Mouse (Mus musculus) liver, embryonic 14.5 days (tissue): Measurements from ENCODE around the gene Agap1. TPM values are rescaled to one million over a fixed set of nuclear protein-coding genes. Genes with fewer than 3 reads are reported as not detected.
A peak's percentile ranks its signal among the peaks of the same experiment; 100 is the strongest.

ENCODE experiments used
- ATAC-seq: fragments of 200-750 bp; cut with Nextera tagmentation; 2 replicates; pipeline ENCODE4 v1.8.0; 2017; ENCODE audit warnings: moderate number of reproducible peaks, mild to moderate bottlenecking, moderate library complexity; ENCODE audit not compliant: insufficient read depth
- DNase-seq, 3 experiments: peaks; one replicate each; pipeline ENCODE4 v3.0.0-alpha.2; 2012 to 2013; ENCODE audit warnings: low read depth in 3 of 3, low spot score in 3 of 3
- H3K27ac ChIP-seq: fragments of 300-500 bp; sonication (generic); 2 replicates; pipeline ENCODE4 v1.5.1; 2014; ENCODE audit warnings: moderate library complexity, mild to moderate bottlenecking, control low read depth, inconsistent platforms
- H3K27me3 ChIP-seq: fragments of 300-500 bp; sonication (generic); 2 replicates; pipeline ENCODE4 v1.6.1; 2014; ENCODE audit warnings: mild to moderate bottlenecking, low read length, moderate library complexity; ENCODE audit not compliant: control insufficient read depth, insufficient read depth
- H3K36me3 ChIP-seq: fragments of 300-500 bp; sonication (generic); replicated peaks from 2 replicates; pipeline ENCODE4 v1.6.1; 2014; ENCODE audit warnings: low read depth; ENCODE audit not compliant: control insufficient read depth, insufficient read depth
- H3K4me1 ChIP-seq, 2 experiments: fragments of 200-500 bp in 1 of 2; fragments of 300-500 bp in 1 of 2; sonication (generic) in 1 of 2; replicated peaks; 2 replicates each; pipeline ENCODE4 v1.6.1; 2012 to 2014; ENCODE audit warnings: antibody characterized with exemption in 1 of 2, inconsistent platforms in 1 of 2, low read length in 1 of 2; ENCODE audit not compliant: control insufficient read depth in 2 of 2, insufficient read depth in 2 of 2
- H3K4me2 ChIP-seq: fragments of 300-500 bp; sonication (generic); 2 replicates; pipeline ENCODE4 v1.6.1; 2014; ENCODE audit warnings: low read depth, mild to moderate bottlenecking, control low read depth, moderate library complexity
- H3K4me3 ChIP-seq, 2 experiments: fragments of 200-500 bp in 1 of 2; fragments of 300-500 bp in 1 of 2; sonication (generic) in 1 of 2; 2 replicates each; pipeline ENCODE4 v1.5.1; 2012 to 2014; ENCODE audit warnings: low read depth in 2 of 2, low read length in 2 of 2, mild to moderate bottlenecking in 2 of 2, control low read depth in 1 of 2, inconsistent platforms in 1 of 2, moderate library complexity in 1 of 2; ENCODE audit not compliant: insufficient read depth in 1 of 2
- H3K9ac ChIP-seq: fragments of 300-500 bp; sonication (generic); replicated peaks from 2 replicates; pipeline ENCODE4 v1.6.1; 2014; ENCODE audit warnings: mild to moderate bottlenecking, control low read depth, moderate library complexity
- H3K9me3 ChIP-seq: fragments of 300-500 bp; sonication (generic); 2 replicates; pipeline ENCODE4 v1.6.1; 2016; ENCODE audit warnings: low read length, mixed read lengths; ENCODE audit not compliant: control insufficient read depth
- CTCF ChIP-seq: IDR thresholded peaks from 2 replicates; pipeline ENCODE4 v1.5.1; 2016; ENCODE audit warnings: antibody characterized with exemption, low read depth, control low read depth
- EP300 ChIP-seq: IDR thresholded peaks from 2 replicates; pipeline ENCODE4 v1.6.1; 2016; ENCODE audit warnings: antibody characterized with exemption, low read depth
- WGBS: fragments of 180-500 bp; shearing (Covaris S2); extraction: QIAGEN DNeasy Blood & Tissue Kit; methylation state at CpG from one replicate; pipeline ENCODE4 v1.1.7; 2014; ENCODE audit not compliant: insufficient replicate concordance; 5-methylcytosine and 5-hydroxymethylcytosine counted together
- polyA plus RNA-seq, 2 experiments: library from polyadenylated mRNA; depleted of rRNA in 1 of 2; stranded (reverse) in 1 of 2; unstranded in 1 of 2; fragments of >200 nt; fragmentation: Nextera tagmentation in 1 of 2; extraction: Ambion mirVana in 1 of 2; gene quantifications; 2 replicates each; pipeline versions ENCODE4 v1.2.1 to v1.2.3; 2012 to 2014

The Agap1 gene
- polyA plus RNA-seq, 2 experiments = 1.1 TPM

GRCm38 (mm10) chr1:89580999-89581765 is 126.6 kb downstream of the Agap1 start:
- WGBS = under 1% methylated on average over 93 of the region's 95 CpGs
- Histone ChIP-seq H3K4me3 (peak overlapping the region; percentile 3 to 25; a peak in 2 of 4 replicates), H3K27ac (no peak overlapping the region), H3K9ac (no peak overlapping the region), H3K4me2 (peak overlapping the region; percentile 39), H3K4me1 (peaks cover 0 to 5% of the 10 kb centered on the region in 2 experiments; a peak in 2 of 4 replicates), H3K27me3 (peaks cover 36% of the 10 kb centered on the region), H3K36me3 (no peaks in the 10 kb centered on the region), H3K9me3 (no peaks in the 10 kb centered on the region)
- DNase-seq (no peak), ATAC-seq (no peak)
- no peak for TF ChIP-seq EP300
- peak; percentile 31 for TF ChIP-seq CTCF

- TF ChIP-seq EP300 (no peak), CTCF (no peak)
- 25% methylated on average over 6 of the region's 6 CpGs for WGBS
Observed at GRCm38 (mm10) chr1:89581766-89582125, 127.1 kb downstream of the Agap1 start.

GRCm38 (mm10) chr1:89583369-89583768 is 128.8 kb downstream of the Agap1 start:
- TF ChIP-seq EP300 (no peak), CTCF (no peak)
- no peak overlapping the region for H3K27ac ChIP-seq
- H3K9ac ChIP-seq = no peak overlapping the region
- no peak for DNase-seq
- H3K4me3 ChIP-seq = no peak overlapping the region
- H3K36me3 ChIP-seq = no peaks in the 10 kb centered on the region
- no peaks in the 10 kb centered on the region for H3K4me1 ChIP-seq
- no peaks in the 10 kb centered on the region for H3K9me3 ChIP-seq
- H3K4me2 ChIP-seq = no peak overlapping the region
- 50% methylated on average over 5 of the region's 5 CpGs for WGBS
- H3K27me3 ChIP-seq = peaks cover 36% of the 10 kb centered on the region
- ATAC-seq = no peak

More at GRCm38 (mm10) chr1:89581766-89582125, 127.1 kb downstream of the Agap1 start:
- peaks cover 0 to 3% of the 10 kb centered on the region in 2 experiments; a peak in 2 of 4 replicates for H3K4me1 ChIP-seq
- H3K36me3 ChIP-seq = no peaks in the 10 kb centered on the region
- no peak overlapping the region for H3K27ac ChIP-seq
- H3K27me3 ChIP-seq = peaks cover 36% of the 10 kb centered on the region
- no peak overlapping the region for H3K4me3 ChIP-seq
- ATAC-seq (no peak), DNase-seq (no peak)
- H3K4me2 ChIP-seq = peak overlapping the region; percentile 39; the same call in 1 of the 2 replicates
- no peak overlapping the region for H3K9ac ChIP-seq
- H3K9me3 ChIP-seq = no peaks in the 10 kb centered on the region

GRCm38 (mm10) chr1:89586991-89587683 is 132.5 kb downstream of the Agap1 start:
- ATAC-seq = no peak
- H3K27ac ChIP-seq = no peak overlapping the region
- no peak for TF ChIP-seq EP300
- TF ChIP-seq CTCF = no peak
- H3K27me3 ChIP-seq = peaks cover 6% of the 10 kb centered on the region
- 63% methylated on average over 14 of the region's 14 CpGs for WGBS
- no peak for DNase-seq
- H3K9ac ChIP-seq = no peak overlapping the region
- no peak overlapping the region for H3K4me3 ChIP-seq
- no peaks in the 10 kb centered on the region for H3K36me3 ChIP-seq
- no peaks in the 10 kb centered on the region for H3K4me1 ChIP-seq
- H3K9me3 ChIP-seq = no peaks in the 10 kb centered on the region
- no peak overlapping the region for H3K4me2 ChIP-seq

- TF ChIP-seq EP300 (no peak), CTCF (no peak)
- no peaks in the 10 kb centered on the region for H3K36me3 ChIP-seq
- no peak for DNase-seq
- no peak for ATAC-seq
- no peaks in the 10 kb centered on the region for H3K9me3 ChIP-seq
- no peak overlapping the region for H3K4me3 ChIP-seq
- H3K4me1 ChIP-seq = no peaks in the 10 kb centered on the region
- H3K27ac ChIP-seq = no peak overlapping the region
- no peaks in the 10 kb centered on the region for H3K27me3 ChIP-seq
- 56% methylated on average over 4 of the region's 4 CpGs for WGBS
- H3K9ac ChIP-seq = no peak overlapping the region
- no peak overlapping the region for H3K4me2 ChIP-seq
Observed at GRCm38 (mm10) chr1:89588154-89588553, 133.5 kb downstream of the Agap1 start.
